Mouse (Mus musculus) adrenal gland, adult (tissue): ENCODE measurements at regions not wholly inside any gene's neighbourhood (a gene's known extent, or its start where the extent isn't known, plus 50 kb on each side); places are given as distances from the start of the nearest gene placed in this dataset.

ENCODE experiments used
- DNase-seq, 2 experiments: peaks; one replicate each; pipeline ENCODE4 v3.0.0; 2022 to 2023; ENCODE audit warnings: low spot score in 1 of 2; ENCODE audit not compliant: inconsistent age in 2 of 2

GRCm38 (mm10) chr1:39047316-39047715, 61.9 kb downstream of the Pdcl3 start:
- DNase-seq: no peak

DNA sequence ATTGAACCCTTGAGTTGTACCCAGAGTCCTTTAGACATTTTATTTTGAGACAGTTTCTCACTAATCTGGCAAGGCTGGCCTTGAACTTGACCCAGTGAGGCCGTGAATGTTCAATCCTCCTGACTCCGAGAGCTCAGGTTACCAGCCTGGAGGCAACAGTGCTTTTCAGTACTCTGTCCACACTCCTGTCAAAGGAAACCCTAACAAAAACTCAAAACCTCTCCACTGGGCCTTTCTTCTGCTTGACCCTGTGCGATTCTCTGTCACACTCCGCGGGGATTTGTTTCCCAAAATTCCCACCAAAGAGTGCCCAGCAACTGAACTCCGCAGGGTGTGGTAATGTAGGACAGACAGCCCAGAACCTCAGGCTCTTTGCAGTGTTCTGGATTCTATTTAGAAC, 71.9 kb downstream of the Pdcl3 start:
- DNase-seq: no peak

GRCm38 (mm10) chr1:39062509-39062908, 77.1 kb downstream of the Pdcl3 start:
- no peak for DNase-seq

DNA sequence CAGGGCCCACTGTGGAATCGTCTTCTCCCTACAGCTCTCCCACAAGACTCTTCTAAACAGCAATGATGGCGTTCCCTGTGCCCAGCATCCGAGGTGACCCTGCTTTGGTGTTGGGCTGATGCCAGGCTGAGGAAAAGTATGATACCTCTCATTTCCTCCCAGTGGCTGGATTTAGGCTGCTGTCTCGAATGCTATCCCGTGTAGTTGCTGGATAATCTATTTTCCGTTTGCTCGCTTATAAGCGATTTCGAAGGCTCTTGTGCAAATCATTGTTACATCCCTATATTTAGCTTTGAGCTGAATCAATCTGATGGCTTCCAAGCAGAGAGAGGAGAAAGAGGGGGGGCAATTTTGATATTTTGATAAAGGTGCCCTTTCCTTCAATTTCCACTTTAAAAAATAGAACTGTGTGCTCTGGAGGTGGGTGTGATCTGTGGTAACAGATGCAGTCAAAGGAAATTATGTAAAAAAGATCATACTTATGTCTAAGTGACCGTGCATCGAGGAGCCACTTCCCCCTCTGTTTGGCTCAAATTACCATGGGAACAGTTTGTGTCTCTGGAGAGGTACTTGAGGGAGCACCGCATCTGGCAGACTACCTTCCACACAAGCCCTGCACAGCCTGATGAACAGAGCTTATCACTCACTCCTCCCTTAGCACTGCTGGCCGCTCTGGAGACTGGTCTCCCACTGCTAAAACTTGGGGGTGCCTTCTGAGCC, 78.4 kb downstream of the Pdcl3 start:
- DNase-seq: no peak

DNA sequence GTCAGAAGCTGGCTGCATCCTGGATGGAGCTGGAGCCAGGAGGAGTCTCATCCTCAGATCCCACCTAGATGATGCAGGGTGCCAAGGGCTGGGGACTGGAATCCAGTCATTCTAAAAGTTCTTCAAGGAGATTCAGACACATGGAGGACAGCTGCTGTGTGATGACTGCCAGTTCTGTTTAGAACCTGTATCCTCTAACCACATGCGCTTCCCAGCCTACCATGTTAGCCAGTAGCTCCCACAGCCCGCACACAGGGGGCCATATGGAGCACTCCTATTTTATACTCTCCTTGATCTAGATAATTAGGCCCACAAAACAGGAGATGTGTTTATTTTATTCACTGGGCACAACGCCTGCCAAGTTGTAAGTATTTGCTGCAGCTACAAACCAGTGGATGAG, 79.4 kb downstream of the Pdcl3 start:
- DNase-seq: no peak

GRCm38 (mm10) chr1:39067901-39068300, 82.5 kb downstream of the Pdcl3 start:
- no peak for DNase-seq

GRCm38 (mm10) chr1:39069086-39069655, 83.8 kb downstream of the Pdcl3 start:
- no peak for DNase-seq

DNA sequence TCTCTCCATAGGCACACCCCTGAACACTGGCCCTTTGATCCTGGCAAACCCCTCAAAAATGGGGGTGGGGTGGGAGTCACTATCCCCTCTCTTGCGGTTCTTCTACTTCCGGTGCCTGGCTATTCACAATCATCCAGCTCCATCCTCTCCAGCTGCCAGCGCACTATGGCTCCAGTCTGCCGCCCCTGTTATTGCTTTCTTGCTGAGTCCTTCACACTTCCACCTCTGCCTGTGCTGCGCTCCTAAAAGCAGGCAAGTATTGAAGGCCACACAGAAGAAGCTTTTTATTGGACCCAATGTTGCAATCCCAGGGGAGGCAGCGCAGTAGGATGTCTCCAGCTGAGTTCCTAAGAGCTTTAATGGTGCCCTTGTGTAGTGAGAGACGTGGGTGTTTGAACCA, 84.3 kb downstream of the Pdcl3 start:
- DNase-seq: no peak

DNA sequence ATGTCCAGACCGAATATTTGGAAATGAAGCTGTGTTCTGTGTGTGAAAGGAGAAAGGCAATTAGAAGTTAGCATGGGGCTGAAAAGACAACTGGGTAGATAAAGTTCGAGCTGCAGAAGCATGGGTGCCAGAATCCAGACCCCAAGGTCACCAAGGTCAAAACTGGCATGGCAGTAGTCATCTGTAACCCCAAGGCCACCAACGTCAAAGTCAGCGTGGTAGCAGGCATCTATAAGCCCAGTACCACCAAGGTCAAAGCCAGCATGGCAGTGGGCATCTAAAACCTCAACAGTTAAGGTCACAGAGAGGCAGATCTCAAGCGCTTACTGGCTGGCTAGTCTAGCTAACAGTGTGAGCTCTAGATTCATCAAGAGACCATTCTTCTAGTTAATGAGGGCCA, 90.6 kb downstream of the Pdcl3 start:
- DNase-seq: peak in 1 of 2 experiments; percentile 59

GRCm38 (mm10) chr1:39078584-39079315, 93.3 kb downstream of the Pdcl3 start:
- no peak for DNase-seq

GRCm38 (mm10) chr1:39083911-39084826, 98.8 kb downstream of the Pdcl3 start:
- no peak for DNase-seq

DNA sequence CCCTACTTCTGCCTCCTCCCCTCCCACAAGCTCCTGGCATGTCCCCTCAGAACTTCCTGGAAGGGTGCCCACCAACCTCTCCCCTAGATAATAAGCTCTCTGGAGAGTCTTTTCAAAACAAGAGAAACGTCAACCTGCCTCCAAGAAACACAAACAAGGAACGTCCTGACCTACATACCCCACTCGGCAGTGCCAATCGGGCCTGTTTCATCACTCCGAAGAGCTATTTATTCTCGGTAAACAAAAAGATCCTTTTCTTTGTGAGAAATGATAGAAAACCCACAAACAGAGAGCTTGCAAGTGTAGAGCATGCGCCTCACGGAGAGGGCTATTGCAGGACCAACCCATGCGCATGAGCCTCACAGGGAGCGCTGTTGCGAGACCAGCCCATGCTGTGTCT, 100.9 kb downstream of the Pdcl3 start:
- DNase-seq: peak in 1 of 2 experiments; percentile 44

GRCm38 (mm10) chr1:39089875-39090274, 103.7 kb upstream of the Npas2 start:
- DNase-seq: no peak

- DNase-seq: no peak
Measured at GRCm38 (mm10) chr1:39091121-39091520, 102.4 kb upstream of the Npas2 start.

GRCm38 (mm10) chr1:39091638-39092037, 101.9 kb upstream of the Npas2 start:
- no peak for DNase-seq

GRCm38 (mm10) chr1:39093291-39093690, 100.2 kb upstream of the Npas2 start:
- no peak for DNase-seq

- no peak for DNase-seq
Measured at GRCm38 (mm10) chr1:39094001-39094400, 99.5 kb upstream of the Npas2 start.

DNA sequence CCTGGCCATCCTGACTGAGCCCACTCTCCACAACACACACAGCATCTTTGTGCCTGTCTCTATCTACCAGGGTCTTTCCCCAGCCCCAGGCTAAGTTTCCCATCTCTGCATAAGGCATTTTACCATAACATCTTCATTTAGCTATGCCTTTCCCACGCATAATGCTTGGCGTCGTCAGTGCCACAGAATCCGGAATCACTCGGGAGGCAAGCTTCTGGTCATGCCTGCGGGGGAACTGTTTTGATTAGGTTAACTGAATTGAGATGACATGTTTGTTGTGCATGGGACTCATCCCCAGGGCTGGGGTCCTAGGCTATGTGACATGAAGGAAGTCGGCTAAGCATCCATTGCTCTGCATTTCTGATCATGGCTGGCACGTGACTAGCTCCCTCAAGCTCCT, 97.6 kb upstream of the Npas2 start:
- DNase-seq: no peak

DNA sequence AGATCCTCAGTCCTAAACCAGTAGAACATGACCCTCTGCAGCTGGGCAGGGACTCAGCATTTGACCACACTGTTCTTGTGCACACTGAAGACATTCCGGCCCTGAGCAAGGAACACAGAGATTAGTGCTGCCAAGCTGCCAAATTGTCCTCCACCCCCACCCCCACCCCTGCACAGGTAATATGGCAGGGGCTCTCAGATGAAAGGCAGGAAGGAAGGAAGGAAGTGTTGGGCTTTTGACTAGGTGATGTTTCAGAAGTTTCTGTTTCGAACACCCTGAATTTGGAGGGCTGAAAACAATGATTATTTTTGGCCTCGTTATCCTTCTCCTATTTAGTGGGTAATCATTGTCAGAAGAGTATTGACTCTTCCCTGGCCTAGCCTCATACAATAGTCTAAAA, 96.8 kb upstream of the Npas2 start:
- DNase-seq: no peak

DNA sequence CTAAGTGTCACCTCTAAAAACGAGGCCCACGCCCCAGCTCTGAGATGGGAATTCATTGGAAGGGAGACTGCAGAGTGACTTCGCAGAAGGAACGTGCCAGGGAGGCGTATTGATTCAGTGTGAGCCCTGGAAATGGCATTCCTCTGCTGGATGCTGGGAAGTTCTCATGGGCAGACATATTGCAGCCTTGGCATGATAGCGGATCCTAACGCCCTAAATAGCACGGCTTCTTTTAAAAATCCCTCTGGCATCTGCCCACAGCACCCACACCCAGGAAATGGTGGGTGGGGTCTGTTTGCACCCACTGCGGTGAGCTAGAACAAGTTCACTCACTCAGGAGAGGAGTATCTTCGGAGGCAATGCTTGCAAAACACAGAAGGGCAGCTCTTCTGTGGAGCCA, 96.0 kb upstream of the Npas2 start:
- DNase-seq: no peak

DNA sequence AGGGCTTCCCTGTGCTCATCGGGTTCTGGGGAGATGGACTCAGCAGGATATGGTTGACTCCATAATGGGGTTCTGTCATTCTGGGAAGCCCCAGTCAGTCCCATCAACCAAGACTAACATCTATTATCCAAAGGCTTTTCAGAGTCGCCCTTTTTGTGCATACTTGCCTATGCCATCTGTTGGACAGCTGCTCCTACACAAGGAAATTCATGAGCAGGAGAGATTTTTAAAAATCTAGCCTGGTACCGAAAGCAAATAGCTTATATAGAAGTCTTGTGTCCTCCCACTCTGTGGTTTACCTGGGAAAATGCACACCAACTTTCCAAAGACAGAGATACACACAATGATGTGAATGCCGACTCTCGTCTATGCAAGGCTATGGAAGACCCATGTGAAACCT, 95.4 kb upstream of the Npas2 start:
- no peak for DNase-seq
